Mouse (Mus musculus): Measurements from ENCODE around the gene Gm49361. TPM values are rescaled to one million over a fixed set of nuclear protein-coding genes. Genes with fewer than 3 reads are reported as not detected.

The Gm49361 gene
- polyA plus RNA-seq, 1 experiment from 2014 or later: not detected

DNA sequence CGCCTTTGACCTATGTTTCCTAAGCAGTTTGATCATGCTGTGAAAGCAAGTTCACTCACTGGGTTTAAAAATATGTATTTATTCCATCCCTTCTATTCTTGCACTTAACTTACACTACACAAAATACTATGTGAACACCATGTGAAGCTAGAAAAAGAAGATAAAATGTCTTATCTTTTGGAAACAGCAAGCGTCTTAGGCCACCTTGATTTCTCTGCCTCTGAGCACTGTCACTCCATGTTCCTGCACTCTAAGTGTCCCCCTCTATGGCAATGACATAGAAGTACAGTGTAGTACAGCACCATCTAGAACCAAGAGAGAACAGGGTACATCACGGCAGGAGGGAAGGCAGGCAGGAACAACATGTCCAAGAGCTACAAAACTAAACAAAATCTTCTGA is 123.0 kb downstream of the Gm49361 start:
- Histone ChIP-seq H3K4me3 (ENCODE audit: low read length) (no peak overlapping the region), H3K4me1 (ENCODE audit: control insufficient read depth, insufficient read depth, low read depth, low read length) (no peaks in the 10 kb centered on the region), H3K36me3 (ENCODE audit: control insufficient read depth, insufficient read depth, low read length) (peaks cover 7% of the 10 kb centered on the region), H3K4me2 (ENCODE audit: low read length) (no peak overlapping the region), H3K9me3 (ENCODE audit: control insufficient read depth, low read length) (no peaks in the 10 kb centered on the region), H3K27me3 (replicated peaks; ENCODE audit: control insufficient read depth, insufficient read depth, low read length) (no peaks in the 10 kb centered on the region), H3K9ac (ENCODE audit: low read depth, low read length) (no peak overlapping the region), H3K27ac (ENCODE audit: low read depth, low read length) (no peak overlapping the region)
- ATAC-seq: no peak
- WGBS: 81% methylated on average over 3 of the region's 3 CpGs

DNA sequence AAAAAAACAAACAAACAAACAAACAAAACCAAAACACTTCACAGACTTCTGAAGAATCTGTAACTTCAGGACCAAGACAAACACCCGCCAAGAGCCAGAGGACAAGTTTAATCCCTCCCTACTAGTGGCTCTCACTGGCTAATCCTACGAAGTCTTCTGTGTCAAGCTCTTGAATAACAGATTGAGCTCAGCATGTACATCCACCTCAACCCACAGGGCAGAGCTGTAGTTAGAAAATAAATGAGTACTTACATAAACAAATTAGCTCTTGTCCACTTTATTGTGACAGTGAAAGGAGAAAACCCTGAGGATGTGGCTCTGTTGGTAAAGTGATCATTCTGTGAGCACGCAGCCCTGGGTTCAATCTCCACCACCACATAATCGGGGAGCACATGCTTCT is 124.2 kb downstream of the Gm49361 start:
- no peaks in the 10 kb centered on the region for H3K4me1 ChIP-seq (ENCODE audit: control insufficient read depth, insufficient read depth, low read depth, low read length)
- no peak overlapping the region for H3K9ac ChIP-seq (ENCODE audit: low read depth, low read length)
- no peaks in the 10 kb centered on the region for H3K9me3 ChIP-seq (ENCODE audit: control insufficient read depth, low read length)
- no peaks in the 10 kb centered on the region for H3K27me3 ChIP-seq (replicated peaks; ENCODE audit: control insufficient read depth, insufficient read depth, low read length)
- H3K27ac ChIP-seq (ENCODE audit: low read depth, low read length): no peak overlapping the region
- H3K36me3 ChIP-seq (ENCODE audit: control insufficient read depth, insufficient read depth, low read length): peaks cover 6% of the 10 kb centered on the region
- no peak for ATAC-seq
- no peak overlapping the region for H3K4me3 ChIP-seq (ENCODE audit: low read length)
- H3K4me2 ChIP-seq (ENCODE audit: low read length): no peak overlapping the region
- 75% methylated on average over 4 of the region's 4 CpGs for WGBS

DNA sequence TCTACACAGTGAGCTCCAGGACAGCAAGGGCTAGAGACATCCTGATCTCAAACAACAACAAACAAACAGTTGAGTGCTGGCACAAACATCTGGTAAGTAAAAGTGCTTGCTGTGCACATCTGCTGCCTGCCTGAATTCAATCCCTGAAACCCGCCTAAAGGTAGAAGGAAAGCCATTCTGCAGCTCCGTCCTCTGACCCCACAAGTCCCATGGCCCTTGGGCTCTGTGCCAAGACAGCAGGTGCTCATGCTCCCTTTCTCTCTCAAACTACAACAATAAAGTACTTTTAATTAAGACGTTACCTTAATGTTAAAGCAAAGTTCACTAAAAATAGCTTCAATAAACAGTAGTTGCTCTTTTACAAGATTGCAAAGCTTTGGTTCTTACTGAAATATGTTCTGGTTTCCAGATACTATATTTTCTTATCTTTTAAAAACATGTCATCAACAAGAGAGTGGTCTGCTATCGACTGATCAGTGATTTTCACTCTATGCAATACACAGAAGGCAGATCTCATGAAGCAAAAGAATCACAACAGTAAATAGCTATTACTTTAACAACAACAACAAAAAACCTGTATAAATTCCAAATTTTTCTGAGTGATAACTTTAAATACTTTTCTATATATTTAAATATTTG is 125.2 kb downstream of the Gm49361 start:
- H3K4me3 ChIP-seq (ENCODE audit: low read length): no peak overlapping the region
- no peak for ATAC-seq
- no peak overlapping the region for H3K9ac ChIP-seq (ENCODE audit: low read depth, low read length)
- no peaks in the 10 kb centered on the region for H3K27me3 ChIP-seq (replicated peaks; ENCODE audit: control insufficient read depth, insufficient read depth, low read length)
- WGBS: 45% methylated on average over 4 of the region's 4 CpGs
- H3K36me3 ChIP-seq (ENCODE audit: control insufficient read depth, insufficient read depth, low read length): peaks cover 1% of the 10 kb centered on the region
- H3K9me3 ChIP-seq (ENCODE audit: control insufficient read depth, low read length): no peaks in the 10 kb centered on the region
- H3K4me2 ChIP-seq (ENCODE audit: low read length): no peak overlapping the region
- no peaks in the 10 kb centered on the region for H3K4me1 ChIP-seq (ENCODE audit: control insufficient read depth, insufficient read depth, low read depth, low read length)
- no peak overlapping the region for H3K27ac ChIP-seq (ENCODE audit: low read depth, low read length)

DNA sequence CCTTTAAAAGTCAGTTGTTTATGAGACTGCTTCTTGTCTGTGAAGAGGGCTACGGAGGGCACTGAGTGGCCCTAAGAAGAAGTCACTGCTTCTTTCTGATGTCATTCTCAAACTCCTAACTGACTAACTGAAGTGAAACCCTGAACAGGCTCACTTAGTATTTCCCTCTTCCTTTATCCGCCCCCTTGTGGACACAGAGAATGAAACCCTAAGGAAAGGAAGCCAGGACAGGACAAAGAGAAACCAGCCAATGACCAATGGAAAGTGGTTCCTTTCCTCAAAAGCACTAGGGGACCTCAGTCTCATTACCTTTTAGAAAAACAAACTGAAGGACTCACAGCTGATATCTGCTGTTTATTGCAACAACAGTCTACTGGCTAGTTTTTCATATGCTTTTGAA is 126.4 kb downstream of the Gm49361 start:
- Histone ChIP-seq H3K4me3 (ENCODE audit: low read length) (no peak overlapping the region), H3K36me3 (ENCODE audit: control insufficient read depth, insufficient read depth, low read length) (no peaks in the 10 kb centered on the region), H3K4me2 (ENCODE audit: low read length) (no peak overlapping the region), H3K9ac (ENCODE audit: low read depth, low read length) (no peak overlapping the region), H3K27ac (ENCODE audit: low read depth, low read length) (no peak overlapping the region), H3K4me1 (ENCODE audit: control insufficient read depth, insufficient read depth, low read depth, low read length) (no peaks in the 10 kb centered on the region), H3K9me3 (ENCODE audit: control insufficient read depth, low read length) (no peaks in the 10 kb centered on the region), H3K27me3 (replicated peaks; ENCODE audit: control insufficient read depth, insufficient read depth, low read length) (no peaks in the 10 kb centered on the region)
- 39% methylated on average over 2 of the region's 2 CpGs for WGBS
- no peak for ATAC-seq

DNA sequence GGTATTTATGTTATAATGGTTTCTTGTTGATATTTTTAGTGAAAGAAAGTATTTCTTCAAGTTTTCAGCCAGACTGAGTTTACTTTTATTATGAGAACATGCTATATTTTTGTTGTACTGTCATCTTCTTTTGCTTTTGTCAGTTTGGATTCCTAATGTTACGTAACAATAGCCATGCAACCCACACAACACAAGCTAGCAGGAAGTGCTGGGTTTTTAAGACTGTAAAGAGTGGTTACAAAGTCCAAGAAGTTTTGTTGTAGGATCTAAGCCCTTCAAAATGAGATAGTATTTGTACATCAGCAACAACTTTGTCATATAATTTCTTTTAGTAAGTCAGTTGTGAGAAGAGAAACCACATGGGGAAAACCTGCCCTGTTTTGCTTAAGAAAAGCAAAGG is 128.2 kb downstream of the Gm49361 start:
- no peak overlapping the region for H3K4me2 ChIP-seq (ENCODE audit: low read length)
- no peaks in the 10 kb centered on the region for H3K9me3 ChIP-seq (ENCODE audit: control insufficient read depth, low read length)
- H3K4me3 ChIP-seq (ENCODE audit: low read length): no peak overlapping the region
- H3K27ac ChIP-seq (ENCODE audit: low read depth, low read length): no peak overlapping the region
- H3K9ac ChIP-seq (ENCODE audit: low read depth, low read length): no peak overlapping the region
- H3K36me3 ChIP-seq (ENCODE audit: control insufficient read depth, insufficient read depth, low read length): no peaks in the 10 kb centered on the region
- WGBS: 96% methylated on average over 1 of the region's 1 CpGs
- H3K27me3 ChIP-seq (replicated peaks; ENCODE audit: control insufficient read depth, insufficient read depth, low read length): no peaks in the 10 kb centered on the region
- no peak for ATAC-seq
- H3K4me1 ChIP-seq (ENCODE audit: control insufficient read depth, insufficient read depth, low read depth, low read length): no peaks in the 10 kb centered on the region

DNA sequence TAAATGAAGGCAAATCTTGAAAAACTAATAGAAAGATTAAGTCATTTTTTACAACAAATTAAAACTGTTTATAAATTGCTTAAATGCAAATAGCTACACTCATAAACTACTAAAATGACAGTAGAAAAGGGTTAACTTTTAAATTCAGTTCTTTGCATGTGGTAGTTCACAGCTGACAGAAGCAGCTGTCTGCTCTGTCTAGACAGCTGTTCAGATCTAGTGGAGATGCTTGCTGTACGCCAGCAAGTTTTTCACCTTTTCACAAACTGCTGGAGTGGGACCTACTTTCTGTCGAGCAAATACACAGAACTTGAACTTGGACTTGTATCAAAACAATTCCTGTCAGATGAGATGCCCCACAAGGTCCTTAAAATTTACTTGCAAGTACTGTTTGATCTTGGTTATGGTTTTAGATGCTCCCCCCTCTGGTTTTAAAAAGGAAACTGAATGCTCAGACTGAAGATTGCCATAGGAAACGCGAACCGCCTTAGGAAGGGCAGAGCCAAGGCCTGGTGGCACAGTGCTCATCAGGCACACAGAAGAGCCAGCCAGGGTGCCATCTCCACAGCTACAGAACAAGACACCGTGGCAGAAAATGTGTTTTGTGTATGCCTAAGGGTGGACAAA is 129.5 kb downstream of the Gm49361 start:
- 77% methylated on average over 6 of the region's 6 CpGs for WGBS
- H3K4me1 ChIP-seq (ENCODE audit: control insufficient read depth, insufficient read depth, low read depth, low read length): no peaks in the 10 kb centered on the region
- no peaks in the 10 kb centered on the region for H3K27me3 ChIP-seq (replicated peaks; ENCODE audit: control insufficient read depth, insufficient read depth, low read length)
- no peaks in the 10 kb centered on the region for H3K9me3 ChIP-seq (ENCODE audit: control insufficient read depth, low read length)
- H3K36me3 ChIP-seq (ENCODE audit: control insufficient read depth, insufficient read depth, low read length): no peaks in the 10 kb centered on the region
- H3K4me2 ChIP-seq (ENCODE audit: low read length): no peak overlapping the region
- no peak overlapping the region for H3K9ac ChIP-seq (ENCODE audit: low read depth, low read length)
- no peak for ATAC-seq
- no peak overlapping the region for H3K27ac ChIP-seq (ENCODE audit: low read depth, low read length)
- H3K4me3 ChIP-seq (ENCODE audit: low read length): no peak overlapping the region

DNA sequence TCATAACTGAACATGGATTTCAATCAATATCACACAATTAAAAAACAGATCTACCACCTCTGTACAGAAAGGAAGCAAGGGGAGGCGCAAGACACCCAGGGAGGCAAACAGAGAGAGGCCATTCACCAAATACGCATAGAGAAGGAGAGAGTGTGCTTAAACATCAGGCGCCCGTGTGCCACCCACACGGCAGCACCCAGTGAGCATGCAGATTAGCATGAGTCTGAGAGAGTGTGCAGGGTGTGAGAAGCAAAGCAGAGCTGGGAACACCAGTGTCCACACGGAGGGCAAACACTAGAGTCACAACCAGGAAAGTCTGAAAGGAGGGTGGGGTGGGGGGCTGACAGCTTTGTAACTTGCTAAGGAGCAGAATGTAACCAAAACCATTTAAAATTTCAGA is 130.1 kb downstream of the Gm49361 start:
- ATAC-seq: no peak
- WGBS: 79% methylated on average over 6 of the region's 6 CpGs
- no peaks in the 10 kb centered on the region for H3K27me3 ChIP-seq (replicated peaks; ENCODE audit: control insufficient read depth, insufficient read depth, low read length)
- no peak overlapping the region for H3K9ac ChIP-seq (ENCODE audit: low read depth, low read length)
- no peak overlapping the region for H3K27ac ChIP-seq (ENCODE audit: low read depth, low read length)
- no peaks in the 10 kb centered on the region for H3K9me3 ChIP-seq (ENCODE audit: control insufficient read depth, low read length)
- no peak overlapping the region for H3K4me2 ChIP-seq (ENCODE audit: low read length)
- no peaks in the 10 kb centered on the region for H3K4me1 ChIP-seq (ENCODE audit: control insufficient read depth, insufficient read depth, low read depth, low read length)
- no peak overlapping the region for H3K4me3 ChIP-seq (ENCODE audit: low read length)
- H3K36me3 ChIP-seq (ENCODE audit: control insufficient read depth, insufficient read depth, low read length): no peaks in the 10 kb centered on the region

DNA sequence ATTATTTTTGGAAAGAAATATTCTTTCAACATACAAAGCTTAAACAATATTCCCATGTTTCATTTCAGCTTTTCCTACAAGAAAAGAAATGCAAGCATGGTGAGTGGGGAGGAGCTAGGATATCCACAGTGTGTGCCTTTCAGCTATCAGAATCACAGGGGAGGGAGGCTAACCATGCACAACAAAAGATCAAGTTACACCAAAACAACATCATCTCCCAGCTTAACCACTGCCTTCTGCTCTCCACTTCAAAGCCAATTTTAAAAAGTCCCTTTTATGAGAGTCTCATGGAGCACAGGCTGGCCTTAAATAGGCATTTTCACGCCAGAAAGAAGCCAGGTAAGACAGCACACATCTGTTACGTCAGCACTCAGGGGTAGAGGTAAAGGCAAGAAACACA is 134.9 kb downstream of the Gm49361 start:
- 53% methylated on average over 2 of the region's 2 CpGs for WGBS
- Histone ChIP-seq H3K4me1 (ENCODE audit: control insufficient read depth, insufficient read depth, low read depth, low read length) (peaks cover 5% of the 10 kb centered on the region), H3K27ac (ENCODE audit: low read depth, low read length) (no peak overlapping the region), H3K4me2 (ENCODE audit: low read length) (no peak overlapping the region), H3K9ac (ENCODE audit: low read depth, low read length) (no peak overlapping the region), H3K4me3 (ENCODE audit: low read length) (no peak overlapping the region), H3K27me3 (replicated peaks; ENCODE audit: control insufficient read depth, insufficient read depth, low read length) (no peaks in the 10 kb centered on the region), H3K36me3 (ENCODE audit: control insufficient read depth, insufficient read depth, low read length) (no peaks in the 10 kb centered on the region), H3K9me3 (ENCODE audit: control insufficient read depth, low read length) (no peaks in the 10 kb centered on the region)
- no peak for ATAC-seq

DNA sequence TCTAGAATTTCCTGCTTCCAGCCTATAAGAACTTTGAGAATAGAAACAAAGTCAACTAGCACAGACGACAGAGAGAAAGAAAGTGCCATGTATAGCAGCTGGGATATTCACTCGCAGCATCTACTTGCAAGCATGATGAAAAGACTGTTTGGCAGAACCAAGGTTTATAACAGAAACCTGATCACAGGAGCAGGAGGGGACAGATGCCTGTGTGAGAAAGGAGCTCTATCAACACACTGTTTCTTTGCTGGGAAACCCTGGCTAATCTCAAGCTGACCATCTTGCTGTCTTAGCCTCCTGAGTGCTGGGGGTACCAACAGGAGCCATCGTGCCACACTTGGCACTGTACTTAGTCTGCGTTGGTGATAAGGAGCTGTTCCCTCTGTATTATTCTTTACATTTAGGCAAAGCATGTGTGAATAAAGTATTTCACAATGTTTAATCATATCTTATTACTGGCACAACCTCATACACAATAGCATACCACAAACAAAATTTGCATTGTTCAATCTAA is 136.0 kb downstream of the Gm49361 start:
- Histone ChIP-seq H3K27ac (ENCODE audit: low read depth, low read length) (no peak overlapping the region), H3K4me2 (ENCODE audit: low read length) (no peak overlapping the region), H3K36me3 (ENCODE audit: control insufficient read depth, insufficient read depth, low read length) (no peaks in the 10 kb centered on the region), H3K9ac (ENCODE audit: low read depth, low read length) (no peak overlapping the region), H3K4me3 (ENCODE audit: low read length) (no peak overlapping the region), H3K9me3 (ENCODE audit: control insufficient read depth, low read length) (no peaks in the 10 kb centered on the region), H3K4me1 (ENCODE audit: control insufficient read depth, insufficient read depth, low read depth, low read length) (peaks cover 5% of the 10 kb centered on the region), H3K27me3 (replicated peaks; ENCODE audit: control insufficient read depth, insufficient read depth, low read length) (no peaks in the 10 kb centered on the region)
- ATAC-seq: no peak
- 82% methylated on average over 4 of the region's 4 CpGs for WGBS

All from hindbrain, embryonic 16.5 days (tissue).